Mouse (Mus musculus) heart, adult 2 months (tissue): ENCODE data around the gene Zfp568.

ENCODE experiments used
- CTCF ChIP-seq: fragments of 200-600 bp; IDR thresholded peaks from 2 replicates; pipeline ENCODE4 v1.8.1; 2022; ENCODE audit warnings: antibody characterized with exemption, mild to moderate bottlenecking, moderate library complexity
- EP300 ChIP-seq: fragments of 200-500 bp; IDR thresholded peaks from 2 replicates; pipeline ENCODE4 v1.6.1; 2011; ENCODE audit warnings: low read depth, low read length, control low read depth; ENCODE audit not compliant: insufficient read depth
- POLR2A ChIP-seq: fragments of 200-500 bp; IDR thresholded peaks from 2 replicates; pipeline ENCODE4 v1.6.1; 2011; ENCODE audit warnings: mild to moderate bottlenecking, low read depth, low read length, control low read depth; ENCODE audit not compliant: insufficient read depth

DNA sequence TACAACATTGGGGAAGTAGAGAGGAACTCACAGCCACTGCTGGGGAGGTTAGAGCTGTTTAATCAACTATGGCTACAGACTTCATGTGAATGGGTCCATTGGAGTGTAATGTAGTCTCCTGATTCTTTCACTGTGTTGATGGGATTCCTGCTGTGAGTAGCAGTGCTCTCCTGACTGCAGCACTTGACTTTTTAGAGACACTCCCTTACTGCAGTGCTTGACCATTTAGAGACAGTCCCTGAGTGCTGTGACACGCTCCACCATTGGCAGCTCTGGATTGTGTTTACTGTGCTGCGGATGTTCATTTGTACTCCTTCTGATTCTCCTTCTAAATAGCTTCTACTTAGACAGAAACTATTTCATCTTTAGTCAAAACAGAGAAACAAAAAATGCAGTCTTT, 41.0 kb upstream of the Zfp568 start:
- TF ChIP-seq EP300, result no peak
- no peak for TF ChIP-seq CTCF
- TF ChIP-seq POLR2A, result no peak
